Mouse (Mus musculus): ENCODE measurements around the gene Colec11. TPM values are rescaled to one million over a fixed set of nuclear protein-coding genes. Genes with fewer than 3 reads are reported as not detected.
A peak's percentile ranks its signal among the peaks of the same experiment; 100 is the strongest.

Colec11 gene
- total and polyA plus RNA-seq, 3 experiments, result not detected

DNA sequence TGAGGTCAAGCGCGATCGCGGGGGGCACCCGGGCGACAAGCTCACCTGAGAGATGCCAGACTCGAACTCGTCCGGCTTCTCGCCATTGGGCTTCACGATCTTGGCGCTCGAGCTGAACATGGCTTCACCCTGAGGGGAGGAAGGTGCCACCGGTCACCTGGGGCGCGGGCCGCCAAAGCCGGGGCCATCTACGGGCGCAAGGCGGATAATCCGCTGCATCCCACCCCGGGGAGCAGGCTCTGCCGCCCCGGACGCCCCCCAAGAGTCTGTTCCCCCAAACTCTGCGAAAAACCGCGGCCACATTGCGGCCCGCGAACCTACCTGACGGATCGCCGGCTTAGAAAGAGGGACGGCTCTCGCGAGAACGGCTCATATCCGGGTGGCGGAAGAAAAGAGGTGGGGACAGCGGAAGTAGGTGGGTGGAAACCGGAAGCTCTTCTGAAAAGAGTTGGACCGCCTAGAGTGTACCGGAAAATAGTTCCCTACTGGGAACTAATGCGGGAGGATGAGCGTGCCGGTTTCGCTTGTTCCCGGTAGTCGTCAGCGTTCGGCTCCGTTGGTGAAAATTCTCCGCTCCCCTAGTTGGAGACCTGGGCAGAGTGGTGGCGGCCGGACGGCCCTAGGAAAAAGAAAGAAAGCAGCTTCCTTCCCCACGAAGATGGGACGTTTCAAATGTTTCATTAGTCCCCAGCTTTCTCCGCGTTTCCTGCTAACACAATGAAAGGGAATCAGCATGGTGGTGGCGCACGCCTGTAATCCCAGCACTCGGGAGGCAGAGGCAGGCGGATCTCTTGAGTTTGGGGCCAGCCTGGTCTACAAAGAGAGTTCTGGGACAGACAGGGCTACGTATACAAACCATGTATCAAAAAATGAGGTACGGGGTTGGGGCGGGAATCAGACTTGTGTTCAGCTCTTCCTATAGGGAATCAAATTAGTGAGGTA is 12.6 kb upstream of the Colec11 start, which contains the start of gene Rps7 (continued):
- TF ChIP-seq NRF1 (IDR thresholded peaks at IDR 0.05; ENCODE audit: low read depth, low read length) (peak; percentile 21; the same call in 1 of the 2 replicates), GABPA (IDR thresholded peaks at IDR 0.05; ENCODE audit: insufficient replicate concordance, low read depth, low read length) (no peak), ZKSCAN1 (IDR thresholded peaks at IDR 0.05; ENCODE audit: borderline replicate concordance, low read depth, low read length) (no peak), CTCF (conservative IDR thresholded peaks at IDR 0.05 in 1 of 2, IDR thresholded peaks at IDR 0.05 in 1 of 2; ENCODE audit: low read depth in 2 of 2, low read length in 2 of 2) (no peak), MAFK (IDR thresholded peaks at IDR 0.05; ENCODE audit: insufficient replicate concordance, low read length) (no peak), SMC3 (IDR thresholded peaks at IDR 0.05; ENCODE audit: low read depth, low read length) (no peak), TBP (conservative IDR thresholded peaks at IDR 0.05; ENCODE audit: low read depth, low read length) (peak; percentile 98), MAZ (IDR thresholded peaks at IDR 0.05; ENCODE audit: low read depth, low read length) (0 out of 2 replicates have a peak, but pooled peaks have one; percentile 55), HCFC1 (IDR thresholded peaks at IDR 0.05; ENCODE audit: low read depth, low read length) (peak; percentile 93)

DNA sequence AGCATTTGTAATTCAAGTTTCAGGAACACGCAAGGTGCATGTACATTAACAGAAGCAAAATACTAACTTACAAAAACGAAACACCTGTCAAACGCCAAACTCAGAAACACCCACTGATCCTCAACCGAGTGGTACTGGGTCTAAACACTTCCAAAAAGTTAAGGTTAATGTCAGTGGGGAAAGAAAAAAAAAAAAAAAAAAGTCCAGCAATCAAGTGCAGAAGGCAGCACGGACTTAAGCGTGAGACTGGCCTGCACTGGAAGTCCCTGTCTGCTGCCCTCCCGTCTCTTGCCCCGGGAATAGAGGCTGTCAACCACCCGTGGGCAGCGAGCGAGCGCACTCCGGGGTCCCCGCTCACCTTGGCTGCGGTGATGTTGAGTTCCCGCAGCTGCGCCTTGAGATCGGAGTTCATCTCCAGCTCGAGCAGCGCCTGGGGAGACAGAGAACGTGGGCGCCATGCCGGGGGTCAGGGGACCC is 11.9 kb upstream of the Colec11 start:
- Histone ChIP-seq H3K4me2 (ENCODE audit: insufficient read depth, low read depth, poor library complexity, severe bottlenecking) (peak overlapping the region; percentile 99), H3K4me3 (replicated peaks in 1 of 3; ENCODE audit: low read depth in 2 of 3, low read length in 2 of 3, poor library complexity in 1 of 3) (peak overlapping the region; percentile 98 to 100 (median 98)), H3K36me3 (replicated peaks in 1 of 2; ENCODE audit: control insufficient read depth in 1 of 2, insufficient read depth in 1 of 2, low read length in 1 of 2) (peaks cover 42 to 49% of the 10 kb centered on the region in 2 experiments), H3K9ac (ENCODE audit: insufficient read depth, low read depth) (peak overlapping the region; percentile 99), H3K27ac (ENCODE audit: insufficient read depth, low read depth) (peak overlapping the region; percentile 63), H3K4me1 (ENCODE audit: control insufficient read depth in 1 of 2, insufficient read depth in 2 of 2) (peaks cover 20 to 38% of the 10 kb centered on the region in 2 experiments), H3K9me3 (replicated peaks; ENCODE audit: low read length) (no peaks in the 10 kb centered on the region), H3K79me2 (replicated peaks; ENCODE audit: control insufficient read depth, extremely low read depth, insufficient read depth, poor library complexity, severe bottlenecking) (peaks cover 33% of the 10 kb centered on the region), H3K27me3 (replicated peaks) (no peaks in the 10 kb centered on the region)
- DNase-seq (ENCODE audit: extremely low read depth), result no peak
- TF ChIP-seq HCFC1 (IDR thresholded peaks at IDR 0.05; ENCODE audit: low read depth, low read length) (no peak), USF1 (IDR thresholded peaks at IDR 0.05; ENCODE audit: low read depth, low read length) (no peak), ZMIZ1 (IDR thresholded peaks at IDR 0.05; ENCODE audit: low read depth, low read length) (no peak), POLR2AphosphoS2 (IDR thresholded peaks at IDR 0.05; ENCODE audit: low read depth, low read length) (0 out of 2 replicates have a peak, but pooled peaks have one; percentile 45), MAX (IDR thresholded peaks at IDR 0.05; ENCODE audit: low read length) (peak; percentile 25; the same call in 1 of the 2 replicates), USF2 (conservative IDR thresholded peaks at IDR 0.05; ENCODE audit: low read depth, low read length) (no peak), UBTF (IDR thresholded peaks at IDR 0.05; ENCODE audit: low read depth, low read length) (no peak), CHD1 (IDR thresholded peaks at IDR 0.05; ENCODE audit: low read depth, low read length) (0 out of 2 replicates have a peak, but pooled peaks have one; percentile 45), MYC (IDR thresholded peaks at IDR 0.05; ENCODE audit: low read depth, low read length) (no peak), JUND (conservative IDR thresholded peaks at IDR 0.05; ENCODE audit: low read depth, low read length) (no peak), ZC3H11A (IDR thresholded peaks at IDR 0.05; ENCODE audit: low read depth, low read length) (no peak), RCOR1 (conservative IDR thresholded peaks at IDR 0.05; ENCODE audit: low read depth, low read length) (no peak), E2F4 (IDR thresholded peaks at IDR 0.05; ENCODE audit: insufficient replicate concordance, low read depth, low read length) (no peak), EP300 (IDR thresholded peaks at IDR 0.05; ENCODE audit: low read length) (no peak)
- dilution Hi-C loops (cut with MboI; ENCODE audit: extremely low pct_ligation_motif_present, extremely low pct_unique_long_range_greater_than_20kb, low sequenced_read_pairs) (no loop called here), in situ Hi-C loops (cut with MboI; ENCODE audit: low pct_ligation_motif_present, low pct_unique_long_range_greater_than_20kb, low sequenced_read_pairs) (no loop called here)

Data from CH12.LX (cell line).